8 mouse cellular contexts compared by ENCODE assay signal in genomic region chr7:99355731-99356131, GRCm38 (mm10). TPM values are rescaled to one million over a fixed set of nuclear protein-coding genes. Genes with fewer than 3 reads are reported as not detected.
DNase-seq lines count a peak whose midpoint lies in the region; ATAC-seq and TF ChIP-seq lines count a peak whose summit lies in the region.

No protein-coding gene starts in this region.

- intact Hi-C loops in heart, postnatal 10 days (cut with DNase I) = no loop called here

- TF ChIP-seq CTCF in forebrain, postnatal 0 days (IDR thresholded peaks at IDR 0.05; ENCODE audit: low read depth) = no peak
- TF ChIP-seq CTCF in olfactory bulb, adult 2 months (IDR thresholded peaks at IDR 0.05; ENCODE audit: insufficient read depth, low read depth, low read length) = 0 out of 2 replicates have a peak, but pooled peaks have one; percentile 7

- no peaks in the 10 kb centered on the region for H3K27me3 ChIP-seq in forebrain, postnatal 0 days (ENCODE audit: insufficient read depth, low read length)
- peaks cover 39% of the 10 kb centered on the region for H3K27me3 ChIP-seq in liver, embryonic 15.5 days

- no peak for TF ChIP-seq POLR2A in olfactory bulb, adult 2 months (IDR thresholded peaks at IDR 0.05; ENCODE audit: insufficient read depth, low read depth, low read length)

- peak; percentile 21; the same call in 1 of the 2 replicates for ATAC-seq in forebrain, postnatal 0 days
- ATAC-seq in liver, embryonic 15.5 days (ENCODE audit: insufficient read depth) = no peak

- 10% methylated on average over 7 of the region's 7 CpGs for WGBS in forebrain, postnatal 0 days
- whole genome bisulfite sequencing in liver, embryonic 15.5 days (ENCODE audit: insufficient replicate concordance) = 28% methylated on average over 7 of the region's 7 CpGs
- 17% methylated on average over 7 of the region's 7 CpGs for WGBS in olfactory bulb, adult 2 months

- H3K4me3 ChIP-seq in forebrain, postnatal 0 days (ENCODE audit: low read depth, low read length) = no peak overlapping the region
- H3K4me3 ChIP-seq in liver, embryonic 15.5 days (replicated peaks) = no peak overlapping the region
- no peak overlapping the region for H3K4me3 ChIP-seq in olfactory bulb, adult 2 months (ENCODE audit: insufficient read depth, low read depth, low read length)

- H3K4me1 ChIP-seq in forebrain, postnatal 0 days (ENCODE audit: insufficient read depth) = peaks cover 30% of the 10 kb centered on the region
- H3K4me1 ChIP-seq in liver, embryonic 15.5 days (replicated peaks) = peaks cover 12% of the 10 kb centered on the region; the same call in 1 of the 2 replicates
- peaks cover 59% of the 10 kb centered on the region for H3K4me1 ChIP-seq in olfactory bulb, adult 2 months (ENCODE audit: control insufficient read depth, insufficient read depth, low read length)

- H3K27ac ChIP-seq in forebrain, postnatal 0 days (ENCODE audit: low read depth, low read length) = peak overlapping the region; percentile 54; the same call in 1 of the 2 replicates
- H3K27ac ChIP-seq in liver, embryonic 15.5 days (replicated peaks) = 0 out of 2 replicates have a peak overlapping the region, but pooled peaks have one; percentile 41
- peak overlapping the region; percentile 83 for H3K27ac ChIP-seq in olfactory bulb, adult 2 months (ENCODE audit: insufficient read depth, low read depth, low read length)

- no peak overlapping the region for H3K9ac ChIP-seq in forebrain, postnatal 0 days
- no peak overlapping the region for H3K9ac ChIP-seq in liver, embryonic 15.5 days

- no peaks in the 10 kb centered on the region for H3K9me3 ChIP-seq in forebrain, postnatal 0 days (ENCODE audit: low read length)
- H3K9me3 ChIP-seq in liver, embryonic 15.5 days (replicated peaks) = no peaks in the 10 kb centered on the region

- no peaks in the 10 kb centered on the region for H3K36me3 ChIP-seq in forebrain, postnatal 0 days (ENCODE audit: insufficient read depth)
- H3K36me3 ChIP-seq in liver, embryonic 15.5 days (replicated peaks) = no peaks in the 10 kb centered on the region

- peak; percentile 63 for DNase-seq in layer of hippocampus, adult 11-12 months (ENCODE audit: low spot score)
- no peak for DNase-seq in layer of hippocampus, adult 9-10 months (ENCODE audit: low spot score)
- DNase-seq in forebrain, postnatal 0 days = peak; percentile 75
- peak; percentile 92 to 93 for DNase-seq in heart, postnatal 10 days
- DNase-seq in kidney, postnatal 36 days = peak; percentile 85
- no peak for DNase-seq in spleen, postnatal 4 days (ENCODE audit: low spot score in 2 of 2)

- 0 out of 2 replicates have a peak overlapping the region, but pooled peaks have one; percentile 0 for H3K4me2 ChIP-seq in forebrain, postnatal 0 days (ENCODE audit: low read depth)
- no peak overlapping the region for H3K4me2 ChIP-seq in liver, embryonic 15.5 days

RNA-seq across cellular contexts. Expression of gene Serpinh1, which starts 2.7 kb away (rescaled TPM):
- total RNA-seq in forebrain, postnatal 0 days (2014; rRNA removed) = 127 and 160 TPM in 2 replicates
- polyA plus RNA-seq in forebrain, postnatal 0 days (2015; fragmentation: Nextera tagmentation; extraction: Ambion mirVana) = 117 and 121 TPM in 2 replicates
- 100 to 1,000 TPM; 442 to 536 TPM for total RNA-seq in heart, postnatal 10 days (2021)
- polyA plus RNA-seq in liver, embryonic 15.5 days (2015; fragmentation: Nextera tagmentation; extraction: Ambion mirVana) = 80.5 and 82.0 TPM in 2 replicates
- polyA plus RNA-seq in olfactory bulb, adult 2 months (2012; ENCODE audit: insufficient read depth, insufficient read length, low replicate concordance, missing spikeins) = not detected in 2 replicates

RNA-seq across cellular contexts. Expression of gene Gdpd5, which starts 25.5 kb away (rescaled TPM):
- 36.2 and 41.2 TPM in 2 replicates for total RNA-seq in forebrain, postnatal 0 days (2014; rRNA removed)
- 30.9 and 38.2 TPM in 2 replicates for polyA plus RNA-seq in forebrain, postnatal 0 days (2015; fragmentation: Nextera tagmentation; extraction: Ambion mirVana)
- total RNA-seq in heart, postnatal 10 days (2021) = 10 to 100 TPM; 40.9 to 43.1 TPM
- 1.9 and 2.1 TPM in 2 replicates for polyA plus RNA-seq in liver, embryonic 15.5 days (2015; fragmentation: Nextera tagmentation; extraction: Ambion mirVana)
- not detected in 2 replicates for polyA plus RNA-seq in olfactory bulb, adult 2 months (2012; ENCODE audit: insufficient read depth, insufficient read length, low replicate concordance, missing spikeins)

Comparison
In these comparisons a context has a peak if more than half of its experiments do, and no peak if none do; other contexts are left out.
1. DNase-seq: peak in layer of hippocampus, adult 11-12 months (single experiment), forebrain, postnatal 0 days (single experiment), heart, postnatal 10 days (2 of 2) and kidney, postnatal 36 days (2 of 2); none in layer of hippocampus, adult 9-10 months (single experiment) and spleen, postnatal 4 days (0 of 2).
2. Peak in every context shown above with its lines, with median percentiles within 50 percentile points of each other: H3K27ac ChIP-seq.